Mouse (Mus musculus): ENCODE results near the gene Plekhj1. TPM values are rescaled to one million over a fixed set of nuclear protein-coding genes. Genes with fewer than 3 reads are reported as not detected.

Plekhj1 gene
- total and polyA plus RNA-seq, 2 experiments from 2014 or later: 88.1 to 94.1 TPM

DNA sequence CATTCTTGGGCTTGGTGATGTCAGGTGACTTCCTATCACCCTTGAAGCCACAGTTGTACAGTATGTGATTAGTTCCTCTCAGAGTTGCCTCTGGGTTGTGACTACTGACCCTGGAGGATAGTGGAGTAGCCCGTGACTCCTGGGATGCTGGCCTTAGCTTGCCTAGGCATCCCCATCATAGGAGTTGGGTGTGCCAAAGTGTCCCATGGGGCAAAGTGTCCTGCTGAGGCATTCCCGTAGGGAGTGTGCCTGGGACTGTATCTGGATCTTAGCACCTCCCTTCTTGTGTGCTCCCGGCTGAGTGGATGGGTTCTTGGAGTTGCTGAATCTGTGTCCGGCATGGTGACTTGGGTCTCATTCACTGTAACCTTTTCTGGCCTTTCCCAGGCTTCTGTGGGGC is 23.4 kb downstream of the Plekhj1 start:
- Histone ChIP-seq H3K27me3 (ENCODE audit: insufficient read depth, low read length) (no peaks in the 10 kb centered on the region), H3K9ac (replicated peaks; ENCODE audit: low read length, poor library complexity, severe bottlenecking) (no peak overlapping the region), H3K36me3 (ENCODE audit: insufficient read depth, low read length) (peaks cover 79% of the 10 kb centered on the region), H3K4me2 (ENCODE audit: low read depth, low read length, poor library complexity, severe bottlenecking) (no peak overlapping the region), H3K9me3 (ENCODE audit: low read length) (no peaks in the 10 kb centered on the region), H3K4me1 (ENCODE audit: insufficient read depth, low read length) (no peaks in the 10 kb centered on the region), H3K4me3 (ENCODE audit: low read depth, low read length) (no peak overlapping the region), H3K27ac (ENCODE audit: low read depth, low read length) (no peak overlapping the region)
- ATAC-seq (ENCODE audit: low FRiP score) (0 out of 2 replicates have a peak, but pooled peaks have one; percentile 8), DNase-seq (ENCODE audit: low spot score) (no peak)
- 93% methylated on average over 4 of the region's 4 CpGs for WGBS
- TF ChIP-seq CTCF (IDR thresholded peaks at IDR 0.05): no peak

DNA sequence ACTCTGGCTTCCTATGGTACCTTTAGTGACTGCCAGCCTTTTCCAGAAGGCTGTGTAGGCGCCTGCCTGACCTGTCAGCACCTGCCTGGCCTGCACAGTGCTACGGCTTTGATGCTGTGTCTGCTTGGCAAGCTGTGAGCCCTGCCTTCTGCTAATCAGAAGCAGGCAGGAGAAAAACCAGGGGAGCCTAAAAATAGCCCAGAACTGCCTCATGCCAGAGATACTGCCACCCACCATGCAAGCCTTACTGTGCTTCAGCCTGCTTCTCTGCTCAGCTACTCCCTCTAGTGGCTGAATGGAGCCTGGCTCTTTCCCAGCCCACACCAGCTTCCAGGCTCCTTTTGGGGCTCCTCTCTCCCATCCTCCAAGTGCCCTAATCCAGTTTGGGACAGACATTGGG is 23.9 kb downstream of the Plekhj1 start:
- peak overlapping the region; percentile 70 for H3K27ac ChIP-seq (ENCODE audit: low read depth, low read length)

DNA sequence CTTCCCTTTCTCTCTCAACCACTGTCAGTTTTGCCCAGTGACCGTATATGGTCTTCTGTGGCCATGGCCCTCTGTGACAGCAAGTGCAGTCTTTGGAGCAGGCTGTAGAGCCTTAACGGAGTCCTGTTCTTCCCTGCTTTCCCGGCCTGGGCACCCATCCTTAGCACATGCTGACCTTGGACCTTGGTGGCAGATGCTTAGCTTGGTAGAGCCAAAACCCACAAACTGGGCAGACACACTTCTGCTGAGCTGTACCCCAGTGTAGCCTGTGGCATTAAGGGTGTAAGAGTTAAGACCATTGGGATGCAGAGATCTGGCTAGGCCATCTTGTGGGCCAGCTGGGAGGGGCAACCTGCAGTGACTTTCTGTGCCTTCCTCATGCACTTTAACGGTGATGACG is 24.6 kb downstream of the Plekhj1 start:
- H3K4me1 ChIP-seq (ENCODE audit: insufficient read depth, low read length): no peaks in the 10 kb centered on the region
- no peaks in the 10 kb centered on the region for H3K9me3 ChIP-seq (ENCODE audit: low read length)
- H3K27ac ChIP-seq (ENCODE audit: low read depth, low read length): peak overlapping the region; percentile 70; the same call in 1 of the 2 replicates
- no peak for TF ChIP-seq CTCF (IDR thresholded peaks at IDR 0.05)
- H3K4me2 ChIP-seq (ENCODE audit: low read depth, low read length, poor library complexity, severe bottlenecking): no peak overlapping the region
- no peak overlapping the region for H3K9ac ChIP-seq (replicated peaks; ENCODE audit: low read length, poor library complexity, severe bottlenecking)
- H3K36me3 ChIP-seq (ENCODE audit: insufficient read depth, low read length): peaks cover 80% of the 10 kb centered on the region
- no peak overlapping the region for H3K4me3 ChIP-seq (ENCODE audit: low read depth, low read length)
- 88% methylated on average over 5 of the region's 5 CpGs for WGBS
- no peaks in the 10 kb centered on the region for H3K27me3 ChIP-seq (ENCODE audit: insufficient read depth, low read length)
- ATAC-seq (ENCODE audit: low FRiP score) (no peak), DNase-seq (ENCODE audit: low spot score) (no peak)

More for the DNA sequence above, 23.9 kb downstream of the Plekhj1 start:
- no peaks in the 10 kb centered on the region for H3K4me1 ChIP-seq (ENCODE audit: insufficient read depth, low read length)
- H3K27me3 ChIP-seq (ENCODE audit: insufficient read depth, low read length): no peaks in the 10 kb centered on the region
- ATAC-seq (ENCODE audit: low FRiP score) (peak; percentile 59), DNase-seq (ENCODE audit: low spot score) (peak; percentile 90)
- H3K36me3 ChIP-seq (ENCODE audit: insufficient read depth, low read length): peaks cover 77% of the 10 kb centered on the region
- 67% methylated on average over 2 of the region's 2 CpGs for WGBS
- H3K4me2 ChIP-seq (ENCODE audit: low read depth, low read length, poor library complexity, severe bottlenecking): no peak overlapping the region
- TF ChIP-seq CTCF (IDR thresholded peaks at IDR 0.05): peak; percentile 90
- no peak overlapping the region; the same call in 1 of the 2 replicates for H3K9ac ChIP-seq (replicated peaks; ENCODE audit: low read length, poor library complexity, severe bottlenecking)
- no peak overlapping the region for H3K4me3 ChIP-seq (ENCODE audit: low read depth, low read length)
- no peaks in the 10 kb centered on the region for H3K9me3 ChIP-seq (ENCODE audit: low read length)

- Histone ChIP-seq H3K9ac (replicated peaks; ENCODE audit: low read length, poor library complexity, severe bottlenecking) (no peak overlapping the region), H3K27me3 (ENCODE audit: insufficient read depth, low read length) (no peaks in the 10 kb centered on the region), H3K9me3 (ENCODE audit: low read length) (no peaks in the 10 kb centered on the region), H3K4me3 (ENCODE audit: low read depth, low read length) (no peak overlapping the region), H3K27ac (ENCODE audit: low read depth, low read length) (no peak overlapping the region), H3K36me3 (ENCODE audit: insufficient read depth, low read length) (peaks cover 71% of the 10 kb centered on the region), H3K4me2 (ENCODE audit: low read depth, low read length, poor library complexity, severe bottlenecking) (no peak overlapping the region), H3K4me1 (ENCODE audit: insufficient read depth, low read length) (no peaks in the 10 kb centered on the region)
- DNase-seq (ENCODE audit: low spot score) (no peak), ATAC-seq (ENCODE audit: low FRiP score) (no peak)
- 93% methylated on average over 6 of the region's 6 CpGs for WGBS
- TF ChIP-seq CTCF (IDR thresholded peaks at IDR 0.05): no peak
Observed at GRCm38 (mm10) chr10:80768365-80768764, 30.1 kb downstream of the Plekhj1 start.

DNA sequence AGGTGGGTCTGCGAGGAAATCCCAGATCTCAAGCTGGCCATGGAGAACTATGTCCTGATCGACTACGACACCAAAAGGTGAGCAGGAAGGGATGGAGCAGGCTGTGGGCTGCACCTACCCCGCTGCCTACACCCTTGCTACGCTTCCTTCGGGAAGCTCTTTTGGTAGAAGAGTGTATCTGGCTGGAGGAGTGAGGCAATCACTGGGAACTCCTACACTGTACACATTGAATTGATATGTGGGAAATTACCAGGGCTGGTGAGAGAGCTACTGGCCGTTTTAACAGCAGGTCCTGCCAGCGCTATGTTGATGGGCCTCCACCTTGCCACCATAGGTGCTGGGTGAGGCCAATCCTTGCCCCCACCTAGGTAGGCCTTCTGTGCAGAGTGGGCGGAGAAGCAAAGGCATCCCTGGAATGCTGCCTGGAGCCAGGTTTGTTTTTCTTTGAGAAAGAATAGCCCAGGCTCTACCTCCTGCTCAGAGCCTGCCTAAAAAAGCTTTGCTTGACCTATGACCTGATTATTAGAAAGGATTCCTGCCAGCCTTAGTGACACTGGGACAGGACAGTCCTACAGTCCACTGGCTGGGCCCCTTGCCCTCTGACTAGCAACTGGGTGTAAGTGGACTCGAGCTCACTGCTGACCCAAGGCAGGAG is 32.1 kb downstream of the Plekhj1 start:
- no peak overlapping the region for H3K4me2 ChIP-seq (ENCODE audit: low read depth, low read length, poor library complexity, severe bottlenecking)
- no peak for DNase-seq (ENCODE audit: low spot score)
- no peak for ATAC-seq (ENCODE audit: low FRiP score)
- no peaks in the 10 kb centered on the region for H3K9me3 ChIP-seq (ENCODE audit: low read length)
- no peaks in the 10 kb centered on the region for H3K27me3 ChIP-seq (ENCODE audit: insufficient read depth, low read length)
- no peak overlapping the region for H3K9ac ChIP-seq (replicated peaks; ENCODE audit: low read length, poor library complexity, severe bottlenecking)
- no peaks in the 10 kb centered on the region for H3K4me1 ChIP-seq (ENCODE audit: insufficient read depth, low read length)
- H3K27ac ChIP-seq (ENCODE audit: low read depth, low read length): no peak overlapping the region
- no peak for TF ChIP-seq CTCF (IDR thresholded peaks at IDR 0.05)
- no peak overlapping the region for H3K4me3 ChIP-seq (ENCODE audit: low read depth, low read length)
- H3K36me3 ChIP-seq (ENCODE audit: insufficient read depth, low read length): peaks cover 54% of the 10 kb centered on the region
- 86% methylated on average over 10 of the region's 10 CpGs for WGBS

DNA sequence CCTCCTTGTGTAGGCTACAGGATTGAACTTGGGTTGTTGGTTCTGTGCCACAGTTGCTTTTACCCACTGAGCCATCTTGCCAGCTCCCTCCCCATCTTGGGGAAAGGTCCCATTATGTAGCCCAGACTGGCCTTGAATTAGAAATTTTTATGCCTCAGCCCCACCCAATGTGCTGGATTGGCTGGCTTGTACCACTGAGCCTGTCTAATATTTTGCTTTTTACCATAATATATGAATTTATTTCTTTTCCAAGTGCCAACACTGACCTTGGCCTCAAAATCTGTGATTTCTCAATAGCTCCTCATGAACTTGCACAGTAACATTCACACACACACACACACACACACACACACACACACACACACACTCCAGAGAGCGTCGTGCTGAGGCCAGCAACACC is 32.7 kb downstream of the Plekhj1 start:
- DNase-seq (ENCODE audit: low spot score) (no peak), ATAC-seq (ENCODE audit: low FRiP score) (no peak)
- Histone ChIP-seq H3K9ac (replicated peaks; ENCODE audit: low read length, poor library complexity, severe bottlenecking) (no peak overlapping the region), H3K27me3 (ENCODE audit: insufficient read depth, low read length) (no peaks in the 10 kb centered on the region), H3K36me3 (ENCODE audit: insufficient read depth, low read length) (peaks cover 49% of the 10 kb centered on the region), H3K4me3 (ENCODE audit: low read depth, low read length) (no peak overlapping the region), H3K27ac (ENCODE audit: low read depth, low read length) (no peak overlapping the region), H3K4me1 (ENCODE audit: insufficient read depth, low read length) (no peaks in the 10 kb centered on the region), H3K9me3 (ENCODE audit: low read length) (no peaks in the 10 kb centered on the region), H3K4me2 (ENCODE audit: low read depth, low read length, poor library complexity, severe bottlenecking) (no peak overlapping the region)
- TF ChIP-seq CTCF (IDR thresholded peaks at IDR 0.05): no peak
- WGBS: 98% methylated on average over 2 of the region's 2 CpGs

Data from midbrain, postnatal 0 days (tissue).